Mouse (Mus musculus): Measurements from ENCODE around the gene Adcy7. TPM values are rescaled to one million over a fixed set of nuclear protein-coding genes. Genes with fewer than 3 reads are reported as not detected.

Adcy7 gene
- polyA plus RNA-seq, 1 experiment from 2014 or later = 3.0 TPM

GRCm38 (mm10) chr8:88290326-88291304 is 18.4 kb downstream of the Adcy7 start:
- ATAC-seq (replicated peaks; ENCODE audit: low FRiP score) (no peak), DNase-seq (ENCODE audit: low spot score) (no peak)
- no peak overlapping the region for H3K4me2 ChIP-seq (ENCODE audit: low read depth, low read length, severe bottlenecking)
- H3K9ac ChIP-seq (ENCODE audit: low read length) = no peak overlapping the region
- H3K27me3 ChIP-seq (ENCODE audit: control insufficient read depth, insufficient read depth, low read length) = no peaks in the 10 kb centered on the region
- no peaks in the 10 kb centered on the region for H3K36me3 ChIP-seq (ENCODE audit: control insufficient read depth, insufficient read depth, low read length)
- no peak overlapping the region for H3K27ac ChIP-seq (ENCODE audit: low read depth, low read length)
- H3K9me3 ChIP-seq (ENCODE audit: control insufficient read depth, low read length) = no peaks in the 10 kb centered on the region
- H3K4me3 ChIP-seq (ENCODE audit: low read depth, low read length) = no peak overlapping the region
- WGBS = 81% methylated on average over 13 of the region's 13 CpGs
- no peaks in the 10 kb centered on the region for H3K4me1 ChIP-seq (replicated peaks; ENCODE audit: control insufficient read depth, insufficient read depth, low read length)

DNA sequence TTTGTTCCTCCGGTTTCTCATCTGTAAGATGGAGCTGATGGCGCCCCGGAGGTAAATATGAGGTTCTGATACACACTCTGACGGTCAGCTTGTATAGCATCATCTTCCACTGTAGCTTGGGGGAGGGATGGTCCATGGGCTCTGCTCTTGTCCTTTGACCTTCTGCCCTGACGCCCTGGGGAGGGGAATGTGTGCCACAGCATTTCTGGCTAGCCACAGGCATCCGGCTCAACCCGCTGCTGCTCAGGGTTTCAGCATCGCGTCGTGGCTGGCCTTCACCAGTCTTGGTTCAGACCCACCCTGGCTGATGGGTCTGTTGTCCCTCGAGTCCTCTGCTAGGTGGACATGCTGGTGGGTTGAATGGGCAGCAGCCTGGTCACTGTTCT is 19.1 kb downstream of the Adcy7 start:
- H3K9ac ChIP-seq (ENCODE audit: low read length) = no peak overlapping the region
- DNase-seq (ENCODE audit: low spot score) (no peak), ATAC-seq (replicated peaks; ENCODE audit: low FRiP score) (no peak)
- no peaks in the 10 kb centered on the region for H3K9me3 ChIP-seq (ENCODE audit: control insufficient read depth, low read length)
- 86% methylated on average over 11 of the region's 11 CpGs for WGBS
- H3K4me1 ChIP-seq (replicated peaks; ENCODE audit: control insufficient read depth, insufficient read depth, low read length) = no peaks in the 10 kb centered on the region
- H3K36me3 ChIP-seq (ENCODE audit: control insufficient read depth, insufficient read depth, low read length) = no peaks in the 10 kb centered on the region
- no peak overlapping the region for H3K4me2 ChIP-seq (ENCODE audit: low read depth, low read length, severe bottlenecking)
- no peak overlapping the region for H3K4me3 ChIP-seq (ENCODE audit: low read depth, low read length)
- H3K27me3 ChIP-seq (ENCODE audit: control insufficient read depth, insufficient read depth, low read length) = no peaks in the 10 kb centered on the region
- no peak overlapping the region for H3K27ac ChIP-seq (ENCODE audit: low read depth, low read length)

- Histone ChIP-seq H3K9ac (ENCODE audit: low read length) (no peak overlapping the region), H3K9me3 (ENCODE audit: control insufficient read depth, low read length) (no peaks in the 10 kb centered on the region), H3K4me3 (ENCODE audit: low read depth, low read length) (no peak overlapping the region), H3K27ac (ENCODE audit: low read depth, low read length) (no peak overlapping the region), H3K36me3 (ENCODE audit: control insufficient read depth, insufficient read depth, low read length) (no peaks in the 10 kb centered on the region), H3K4me2 (ENCODE audit: low read depth, low read length, severe bottlenecking) (no peak overlapping the region), H3K4me1 (replicated peaks; ENCODE audit: control insufficient read depth, insufficient read depth, low read length) (no peaks in the 10 kb centered on the region), H3K27me3 (ENCODE audit: control insufficient read depth, insufficient read depth, low read length) (no peaks in the 10 kb centered on the region)
- 86% methylated on average over 3 of the region's 3 CpGs for WGBS
- DNase-seq (ENCODE audit: low spot score) (no peak), ATAC-seq (replicated peaks; ENCODE audit: low FRiP score) (no peak)
Measured at GRCm38 (mm10) chr8:88292926-88293325, 20.7 kb downstream of the Adcy7 start.

DNA sequence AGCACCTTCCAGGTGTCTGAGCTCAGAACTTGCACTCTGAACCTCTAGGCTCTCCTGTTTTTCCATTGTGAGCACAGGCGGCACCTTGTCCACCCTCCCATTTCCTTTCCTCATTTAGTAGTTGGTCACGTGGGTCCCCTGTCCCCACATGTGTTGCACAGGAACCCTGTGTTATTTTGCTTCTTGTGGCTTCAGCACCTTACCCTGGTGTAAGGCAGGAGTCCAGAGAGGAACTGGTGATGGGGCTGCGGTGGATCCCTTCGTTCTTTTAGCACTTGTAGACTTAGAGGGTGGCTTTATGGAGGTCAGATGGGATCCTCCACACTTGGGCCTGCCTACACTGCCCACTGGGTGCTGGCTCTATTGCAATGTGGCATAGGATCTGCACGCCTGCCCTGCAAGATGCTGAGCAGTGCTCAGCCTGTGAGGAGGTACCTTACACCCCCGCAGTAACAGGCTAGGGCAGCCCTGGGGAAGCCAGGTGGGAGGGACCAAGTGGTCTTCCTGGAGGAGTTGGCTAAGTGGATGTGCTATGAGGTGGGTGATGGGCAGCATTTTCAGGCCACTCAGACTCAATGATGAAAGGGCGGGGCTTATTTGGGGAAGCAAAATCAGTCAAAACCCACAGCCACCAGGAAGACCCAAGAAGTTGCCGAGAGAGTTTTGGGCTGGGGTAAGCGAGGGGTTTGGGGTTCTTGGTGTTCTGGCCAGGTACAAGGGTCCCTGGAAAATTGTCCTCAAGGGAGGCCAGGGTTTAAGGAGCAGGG is 21.6 kb downstream of the Adcy7 start:
- Histone ChIP-seq H3K36me3 (ENCODE audit: control insufficient read depth, insufficient read depth, low read length) (no peaks in the 10 kb centered on the region), H3K4me1 (replicated peaks; ENCODE audit: control insufficient read depth, insufficient read depth, low read length) (no peaks in the 10 kb centered on the region), H3K9ac (ENCODE audit: low read length) (no peak overlapping the region), H3K27ac (ENCODE audit: low read depth, low read length) (no peak overlapping the region), H3K9me3 (ENCODE audit: control insufficient read depth, low read length) (no peaks in the 10 kb centered on the region), H3K4me3 (ENCODE audit: low read depth, low read length) (no peak overlapping the region), H3K4me2 (ENCODE audit: low read depth, low read length, severe bottlenecking) (no peak overlapping the region), H3K27me3 (ENCODE audit: control insufficient read depth, insufficient read depth, low read length) (no peaks in the 10 kb centered on the region)
- 90% methylated on average over 9 of the region's 9 CpGs for WGBS
- ATAC-seq (replicated peaks; ENCODE audit: low FRiP score) (no peak), DNase-seq (ENCODE audit: low spot score) (no peak)

DNA sequence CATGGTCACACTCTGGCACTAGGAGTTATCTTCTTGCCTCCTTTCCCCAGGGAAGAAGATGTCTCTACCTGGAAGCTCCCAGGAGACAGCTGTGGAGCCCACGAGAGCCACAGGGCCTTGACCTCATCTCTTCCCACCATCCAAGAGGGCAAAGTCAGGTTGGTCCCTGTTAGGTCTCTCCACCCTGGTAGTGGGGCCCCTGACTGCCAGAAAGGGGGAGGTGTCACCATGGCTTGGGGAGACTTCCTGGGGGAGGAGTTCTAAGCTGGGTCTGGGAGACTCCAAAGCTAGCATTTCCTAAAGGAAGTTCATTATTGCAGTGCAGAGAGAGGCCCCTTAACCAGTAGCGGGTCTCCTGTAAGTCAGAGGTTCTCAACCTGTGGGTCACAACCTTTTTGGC is 22.8 kb downstream of the Adcy7 start:
- no peak overlapping the region for H3K4me2 ChIP-seq (ENCODE audit: low read depth, low read length, severe bottlenecking)
- H3K27ac ChIP-seq (ENCODE audit: low read depth, low read length) = no peak overlapping the region
- no peaks in the 10 kb centered on the region for H3K36me3 ChIP-seq (ENCODE audit: control insufficient read depth, insufficient read depth, low read length)
- no peaks in the 10 kb centered on the region for H3K4me1 ChIP-seq (replicated peaks; ENCODE audit: control insufficient read depth, insufficient read depth, low read length)
- no peaks in the 10 kb centered on the region for H3K9me3 ChIP-seq (ENCODE audit: control insufficient read depth, low read length)
- H3K4me3 ChIP-seq (ENCODE audit: low read depth, low read length) = no peak overlapping the region
- no peaks in the 10 kb centered on the region for H3K27me3 ChIP-seq (ENCODE audit: control insufficient read depth, insufficient read depth, low read length)
- DNase-seq (ENCODE audit: low spot score) (no peak), ATAC-seq (replicated peaks; ENCODE audit: low FRiP score) (no peak)
- 98% methylated on average over 2 of the region's 2 CpGs for WGBS
- H3K9ac ChIP-seq (ENCODE audit: low read length) = no peak overlapping the region

GRCm38 (mm10) chr8:88297976-88298732 is 26.0 kb downstream of the Adcy7 start:
- H3K4me2 ChIP-seq (ENCODE audit: low read depth, low read length, severe bottlenecking) = no peak overlapping the region
- no peak for DNase-seq (ENCODE audit: low spot score)
- H3K9ac ChIP-seq (ENCODE audit: low read length) = no peak overlapping the region
- no peak overlapping the region for H3K27ac ChIP-seq (ENCODE audit: low read depth, low read length)
- 74% methylated on average over 12 of the region's 12 CpGs for WGBS
- no peak overlapping the region for H3K4me3 ChIP-seq (ENCODE audit: low read depth, low read length)
- no peaks in the 10 kb centered on the region for H3K9me3 ChIP-seq (ENCODE audit: control insufficient read depth, low read length)
- no peak for ATAC-seq (replicated peaks; ENCODE audit: low FRiP score)
- no peaks in the 10 kb centered on the region for H3K36me3 ChIP-seq (ENCODE audit: control insufficient read depth, insufficient read depth, low read length)
- H3K27me3 ChIP-seq (ENCODE audit: control insufficient read depth, insufficient read depth, low read length) = no peaks in the 10 kb centered on the region
- H3K4me1 ChIP-seq (replicated peaks; ENCODE audit: control insufficient read depth, insufficient read depth, low read length) = peaks cover 5% of the 10 kb centered on the region; the same call in 1 of the 2 replicates

- DNase-seq (ENCODE audit: low spot score) (no peak), ATAC-seq (replicated peaks; ENCODE audit: low FRiP score) (no peak)
- no peak overlapping the region for H3K4me3 ChIP-seq (ENCODE audit: low read depth, low read length)
- H3K27ac ChIP-seq (ENCODE audit: low read depth, low read length) = no peak overlapping the region
- no peaks in the 10 kb centered on the region for H3K27me3 ChIP-seq (ENCODE audit: control insufficient read depth, insufficient read depth, low read length)
- H3K9me3 ChIP-seq (ENCODE audit: control insufficient read depth, low read length) = no peaks in the 10 kb centered on the region
- H3K4me2 ChIP-seq (ENCODE audit: low read depth, low read length, severe bottlenecking) = no peak overlapping the region
- H3K36me3 ChIP-seq (ENCODE audit: control insufficient read depth, insufficient read depth, low read length) = no peaks in the 10 kb centered on the region
- 88% methylated on average over 10 of the region's 10 CpGs for whole genome bisulfite sequencing
- no peak overlapping the region for H3K9ac ChIP-seq (ENCODE audit: low read length)
- peaks cover 5% of the 10 kb centered on the region; the same call in 1 of the 2 replicates for H3K4me1 ChIP-seq (replicated peaks; ENCODE audit: control insufficient read depth, insufficient read depth, low read length)
Measured at GRCm38 (mm10) chr8:88298733-88299103, 26.5 kb downstream of the Adcy7 start.

DNA sequence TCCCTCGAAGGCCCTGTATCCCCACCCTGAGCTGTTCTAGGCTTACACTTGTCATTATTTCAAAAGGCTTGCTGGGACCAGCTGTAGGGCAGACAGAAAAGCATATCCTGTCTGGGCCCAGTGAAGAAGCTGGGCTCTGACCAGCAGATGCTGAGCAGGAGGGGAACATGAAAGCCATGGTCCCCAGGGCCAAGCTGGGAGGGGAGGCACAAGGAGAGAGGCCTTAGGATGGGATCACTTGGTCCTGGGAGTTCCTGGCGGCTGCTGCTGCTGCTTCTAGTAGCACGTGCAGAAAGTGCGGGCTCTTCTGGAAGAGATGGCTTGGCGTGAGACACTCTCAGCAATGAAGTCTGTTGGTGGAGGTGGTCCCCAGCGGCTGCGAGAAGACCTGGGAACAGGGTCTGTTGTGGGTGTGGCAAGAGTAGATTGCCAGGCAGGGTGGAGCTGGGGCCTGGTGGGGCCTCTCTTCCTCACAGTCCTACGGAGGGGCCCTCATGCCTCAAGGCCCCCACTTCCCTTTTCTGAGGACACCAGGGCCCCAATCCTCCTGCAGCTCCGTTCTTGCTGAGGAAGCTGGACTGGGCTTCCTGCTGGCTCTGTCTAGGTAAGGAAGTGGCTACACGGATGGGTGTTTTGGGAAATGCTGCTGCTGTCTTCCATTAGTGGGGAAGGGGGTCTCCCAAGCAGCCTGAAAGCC is 27.9 kb downstream of the Adcy7 start:
- ATAC-seq (replicated peaks; ENCODE audit: low FRiP score) (no peak), DNase-seq (ENCODE audit: low spot score) (no peak)
- H3K27me3 ChIP-seq (ENCODE audit: control insufficient read depth, insufficient read depth, low read length) = no peaks in the 10 kb centered on the region
- 83% methylated on average over 10 of the region's 10 CpGs for WGBS
- no peaks in the 10 kb centered on the region for H3K36me3 ChIP-seq (ENCODE audit: control insufficient read depth, insufficient read depth, low read length)
- no peak overlapping the region for H3K4me2 ChIP-seq (ENCODE audit: low read depth, low read length, severe bottlenecking)
- no peaks in the 10 kb centered on the region for H3K9me3 ChIP-seq (ENCODE audit: control insufficient read depth, low read length)
- H3K27ac ChIP-seq (ENCODE audit: low read depth, low read length) = no peak overlapping the region
- H3K4me3 ChIP-seq (ENCODE audit: low read depth, low read length) = no peak overlapping the region
- no peak overlapping the region for H3K9ac ChIP-seq (ENCODE audit: low read length)
- peaks cover 5% of the 10 kb centered on the region; the same call in 1 of the 2 replicates for H3K4me1 ChIP-seq (replicated peaks; ENCODE audit: control insufficient read depth, insufficient read depth, low read length)

Measured in forebrain, embryonic 11.5 days (tissue).